Mouse (Mus musculus) brain, embryonic 14.5 days (tissue): Measurements from ENCODE around the gene Efnb3.
"Not testable (repeated sequence)": the region's sequence is repeated elsewhere in the genome, so short reads cannot be mapped to it uniquely, and the experiment has no call there.

Source experiments
- CTCF ChIP-seq: fragments of 200-500 bp; IDR thresholded peaks from 2 replicates; pipeline ENCODE4 v1.5.1; 2012; ENCODE audit warnings: inconsistent platforms, mild to moderate bottlenecking, moderate library complexity, borderline replicate concordance; ENCODE audit not compliant: insufficient read depth, insufficient read length; ENCODE audit errors: extremely low read depth
- POLR2A ChIP-seq: fragments of 200-500 bp; IDR thresholded peaks from 2 replicates; pipeline ENCODE4 v1.6.1; 2012; ENCODE audit warnings: mild to moderate bottlenecking, inconsistent platforms, borderline replicate concordance; ENCODE audit not compliant: poor library complexity, insufficient read depth, insufficient read length, severe bottlenecking; ENCODE audit errors: extremely low read depth

DNA sequence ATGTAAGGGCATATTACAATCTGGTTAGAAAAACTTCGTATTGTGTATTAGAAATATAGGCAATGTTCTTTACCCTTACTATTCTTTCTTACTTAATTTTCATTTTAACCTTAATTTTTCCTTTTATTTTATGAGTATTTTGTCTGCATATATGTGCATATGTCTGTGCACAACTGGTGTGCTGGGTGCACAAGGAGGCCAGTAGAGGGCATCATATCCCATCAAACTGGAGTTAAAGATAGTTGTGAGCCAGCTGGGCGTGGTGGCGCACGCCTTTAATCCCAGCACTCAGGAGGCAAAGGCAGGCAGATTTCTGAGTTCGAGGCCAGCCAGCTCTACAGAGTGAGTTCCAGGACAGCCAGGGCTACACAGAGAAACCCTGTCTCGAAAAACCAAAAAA lies 29.2 kb downstream of the Efnb3 start:
- TF ChIP-seq CTCF, result peak; percentile 28; the same call in 1 of the 2 replicates
- TF ChIP-seq POLR2A, result not testable (repeated sequence)
